In genomic region chr9:47605628-47606027, GRCm38 (mm10) we compare ENCODE assay signal across 15 mouse cellular contexts.
"Had no signal": no experiment of that assay in that cellular context is flagged by ENCODE, and none has a peak within 500 bp of the region (broad histone marks: within the 10 kb centered on the region; RNA-seq: fewer than 3 reads in every experiment).

No protein-coding gene starts in this region.

- H3K4me2 ChIP-seq: kidney, embryonic 15.5 days; limb, embryonic 12.5 days; liver, embryonic 13.5 days; midbrain, embryonic 11.5 days; midbrain, embryonic 15.5 days; stomach, embryonic 15.5 days had no signal

- H3K36me3 ChIP-seq: kidney, embryonic 15.5 days; limb, embryonic 12.5 days; liver, embryonic 13.5 days; midbrain, embryonic 15.5 days; stomach, embryonic 15.5 days had no signal

- H3K9me3 ChIP-seq: kidney, embryonic 15.5 days; limb, embryonic 12.5 days; liver, embryonic 13.5 days; midbrain, embryonic 15.5 days; stomach, embryonic 15.5 days had no signal

- H3K9ac ChIP-seq: kidney, embryonic 15.5 days; limb, embryonic 12.5 days; liver, embryonic 13.5 days; liver, postnatal 0 days; midbrain, embryonic 15.5 days; stomach, embryonic 15.5 days had no signal

- H3K4me1 ChIP-seq: liver, embryonic 13.5 days; megakaryocyte, embryonic 14.5 days; stomach, embryonic 15.5 days had no signal

- H3K27ac ChIP-seq: kidney, embryonic 15.5 days; limb, embryonic 12.5 days; liver, embryonic 13.5 days; macrophage; midbrain, embryonic 15.5 days; stomach, embryonic 15.5 days had no signal

- H3K4me3 ChIP-seq: kidney, embryonic 15.5 days; limb, embryonic 12.5 days; liver, embryonic 13.5 days; megakaryocyte, embryonic 14.5 days; midbrain, embryonic 15.5 days; stomach, embryonic 15.5 days had no signal

- ATAC-seq: liver, postnatal 0 days; lung, postnatal 0 days; midbrain, embryonic 15.5 days had no signal

- DNase-seq: kidney, adult 2 months; kidney, postnatal 25 days; liver; liver, embryonic 13.5 days; liver, postnatal 0 days; right cerebral cortex, postnatal 14 days; thymus, postnatal 36 days had no signal

- H3K27me3 ChIP-seq: kidney, embryonic 15.5 days; liver, embryonic 13.5 days; megakaryocyte, embryonic 14.5 days; midbrain, embryonic 15.5 days; stomach, embryonic 15.5 days had no signal
